Mouse (Mus musculus) embryonic facial prominence, embryonic 12.5 days (tissue): Measurements from ENCODE around the gene Rxra. TPM values are rescaled to one million over a fixed set of nuclear protein-coding genes. Genes with fewer than 3 reads are reported as not detected.
A peak's percentile ranks its signal among the peaks of the same experiment; 100 is the strongest.

Experiments used
- ATAC-seq: fragments of 200-750 bp; cut with Nextera tagmentation; 2 replicates; pipeline ENCODE4 v1.8.0; 2017; ENCODE audit not compliant: insufficient number of reproducible peaks, insufficient read depth, low FRiP score, low TSS enrichment
- H3K27ac ChIP-seq: fragments of 300-500 bp; sonication (generic); 2 replicates; pipeline ENCODE4 v1.5.1; 2016; ENCODE audit warnings: mild to moderate bottlenecking
- H3K27me3 ChIP-seq: fragments of 300-500 bp; sonication (generic); 2 replicates; pipeline ENCODE4 v1.6.1; 2016; ENCODE audit warnings: mild to moderate bottlenecking, moderate library complexity
- H3K36me3 ChIP-seq: fragments of 300-500 bp; sonication (generic); 2 replicates; pipeline ENCODE4 v1.6.1; 2016; ENCODE audit warnings: mild to moderate bottlenecking
- H3K4me1 ChIP-seq: fragments of 300-500 bp; sonication (generic); 2 replicates; pipeline ENCODE4 v1.6.1; 2016
- H3K4me2 ChIP-seq: fragments of 300-500 bp; sonication (generic); replicated peaks from 2 replicates; pipeline ENCODE4 v1.6.1; 2016; ENCODE audit warnings: mild to moderate bottlenecking, moderate library complexity
- H3K4me3 ChIP-seq: fragments of 300-500 bp; sonication (generic); 2 replicates; pipeline ENCODE4 v1.5.1; 2016; ENCODE audit warnings: mild to moderate bottlenecking
- H3K9ac ChIP-seq: fragments of 300-500 bp; sonication (generic); 2 replicates; pipeline ENCODE4 v1.6.1; 2016; ENCODE audit warnings: mild to moderate bottlenecking, moderate library complexity
- H3K9me3 ChIP-seq: fragments of 300-500 bp; sonication (generic); 2 replicates; pipeline ENCODE4 v1.6.1; 2016; ENCODE audit warnings: mild to moderate bottlenecking, moderate library complexity
- WGBS: fragments of 180-500 bp; shearing (Covaris S2); methylation state at CpG from one replicate; pipeline ENCODE4 v1.1.7; 2016; 5-methylcytosine and 5-hydroxymethylcytosine counted together
- polyA plus RNA-seq: library from polyadenylated mRNA; unstranded; fragments of >200 nt; fragmentation: Nextera tagmentation; extraction: Ambion mirVana; gene quantifications from 2 replicates; pipeline ENCODE4 v1.2.1, GENCODE M21; 2016

The Rxra gene
- polyA plus RNA-seq, result 14.7 and 15.9 TPM in 2 replicates

DNA sequence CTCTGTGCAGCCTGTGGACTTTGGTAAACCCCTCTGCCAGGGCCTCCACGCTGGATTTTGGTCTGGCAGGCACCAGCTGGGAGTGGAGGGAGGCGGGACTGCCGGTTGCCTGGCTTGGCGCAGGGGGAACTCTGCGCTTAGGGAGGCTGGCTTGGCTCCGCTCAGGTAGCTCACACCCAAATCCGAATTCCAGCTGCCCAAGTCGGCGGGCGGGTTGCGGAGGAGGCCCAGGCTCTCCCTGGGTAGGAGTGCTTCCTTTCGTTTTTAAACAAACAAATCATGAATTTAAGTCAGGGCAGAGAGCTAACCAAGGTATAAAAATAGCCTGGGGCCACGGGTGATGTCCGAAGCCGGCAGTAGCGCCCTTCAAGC lies at the start of gene Rxra:
TSS of gene Rxra (plus strand) at position 335 of the 372 bp plus-strand sequence.
- H3K4me1 ChIP-seq, result peaks cover 54% of the 10 kb centered on the region
- H3K27ac ChIP-seq, result peak within 1 kb of the TSS; percentile 99
- ATAC-seq, result peak; percentile 3
- 2% methylated on average over 16 of the region's 16 CpGs for WGBS
- no peaks in the 10 kb centered on the region for H3K27me3 ChIP-seq
- peak within 1 kb of the TSS; percentile 93 for H3K9ac ChIP-seq
- H3K4me2 ChIP-seq, result peak within 1 kb of the TSS; percentile 94
- no peaks in the 10 kb centered on the region for H3K36me3 ChIP-seq
- peak within 1 kb of the TSS; percentile 85 for H3K4me3 ChIP-seq
- H3K9me3 ChIP-seq, result no peaks in the 10 kb centered on the region

DNA sequence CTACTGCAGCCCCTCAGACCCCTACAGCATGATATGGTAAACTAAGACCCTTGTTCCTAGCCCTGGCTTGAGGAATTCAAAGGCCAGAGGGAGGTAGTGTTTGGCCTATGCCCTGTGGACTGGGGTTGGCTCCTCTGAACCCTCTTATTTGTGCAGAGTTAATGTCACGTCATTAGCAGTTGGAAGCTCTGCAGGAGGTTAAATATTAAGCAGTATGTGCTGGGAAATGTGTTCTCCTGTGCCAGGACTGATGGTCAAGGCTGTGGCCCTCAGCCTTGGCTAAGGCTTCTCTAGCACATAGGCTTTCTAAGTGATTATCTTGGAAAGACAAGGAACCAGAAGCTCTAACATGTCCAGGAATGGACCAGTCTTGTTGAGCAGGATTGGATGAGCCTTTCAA lies 49.6 kb upstream of the Rxra start:
- no peak overlapping the region for H3K4me2 ChIP-seq
- H3K4me1 ChIP-seq, result peaks cover 4% of the 10 kb centered on the region; the same call in 1 of the 2 replicates
- H3K4me3 ChIP-seq, result no peak overlapping the region
- H3K27me3 ChIP-seq, result no peaks in the 10 kb centered on the region
- no peaks in the 10 kb centered on the region for H3K36me3 ChIP-seq
- ATAC-seq, result no peak
- no peaks in the 10 kb centered on the region for H3K9me3 ChIP-seq
- no peak overlapping the region for H3K27ac ChIP-seq
- no peak overlapping the region for H3K9ac ChIP-seq
- 64% methylated on average over 1 of the region's 1 CpGs for WGBS

DNA sequence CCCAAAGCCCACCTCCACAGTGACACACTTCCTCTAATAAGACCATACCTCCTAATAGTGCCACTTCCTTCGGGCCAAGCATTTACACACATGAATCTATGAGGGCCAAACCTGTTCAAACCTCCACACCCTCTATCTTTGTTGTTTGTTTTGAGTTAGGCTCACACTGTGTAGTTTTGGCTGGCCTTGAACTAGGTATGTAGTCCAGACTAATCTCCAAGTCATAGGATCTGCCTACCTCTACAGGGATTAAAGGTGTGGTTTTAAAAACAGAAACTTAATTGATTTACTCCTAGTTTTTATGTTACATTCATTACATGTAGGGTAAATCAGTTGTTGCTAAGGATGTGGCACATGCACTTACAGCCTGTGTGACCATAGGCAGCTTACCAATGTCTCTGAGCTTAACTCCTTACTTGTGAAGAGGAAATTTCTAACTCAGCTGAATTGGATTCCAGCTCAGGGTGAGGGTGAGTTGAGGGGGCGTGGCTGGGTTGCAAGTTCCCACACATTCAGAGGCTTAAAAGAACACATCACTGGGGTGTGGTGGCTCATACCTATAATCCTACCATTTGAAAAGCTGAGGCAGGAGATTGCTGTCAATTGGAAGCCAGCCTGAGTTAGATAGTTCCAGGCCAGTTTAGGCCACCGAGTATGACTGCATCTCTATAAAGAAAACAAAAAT lies 45.5 kb upstream of the Rxra start:
- 89% methylated on average over 3 of the region's 3 CpGs for WGBS
- Histone ChIP-seq H3K9ac (no peak overlapping the region), H3K36me3 (no peaks in the 10 kb centered on the region)

DNA sequence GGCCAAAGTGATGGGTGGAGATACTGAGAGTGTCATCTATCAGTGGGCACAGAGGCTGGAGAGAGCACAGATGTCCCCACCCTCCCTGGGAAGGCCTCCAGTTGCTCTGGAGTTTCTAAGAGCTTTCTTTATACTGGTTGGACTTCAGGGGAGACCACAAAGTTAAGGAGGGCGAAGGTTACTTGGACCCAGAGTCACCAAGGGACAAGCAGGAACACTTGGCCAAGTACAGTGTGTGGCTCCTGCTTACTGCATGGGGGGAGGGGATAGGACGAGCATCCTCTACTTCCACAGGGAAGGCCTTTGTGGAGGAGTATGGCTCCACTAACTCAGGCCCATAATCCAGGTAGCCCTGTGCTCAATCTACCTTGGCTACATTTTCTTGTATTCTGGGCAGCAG lies 42.8 kb upstream of the Rxra start:
- no peaks in the 10 kb centered on the region for H3K9me3 ChIP-seq
- no peak overlapping the region for H3K4me2 ChIP-seq
- peaks cover 9% of the 10 kb centered on the region for H3K4me1 ChIP-seq
- no peaks in the 10 kb centered on the region for H3K27me3 ChIP-seq
- ATAC-seq, result no peak
- H3K4me3 ChIP-seq, result no peak overlapping the region
- no peak overlapping the region for H3K27ac ChIP-seq
- no peaks in the 10 kb centered on the region for H3K36me3 ChIP-seq
- no peak overlapping the region for H3K9ac ChIP-seq
- 74% methylated on average over 2 of the region's 2 CpGs for WGBS

More for the DNA sequence above, 45.5 kb upstream of the Rxra start:
- Histone ChIP-seq H3K9me3 (no peaks in the 10 kb centered on the region), H3K27ac (no peak overlapping the region), H3K4me3 (no peak overlapping the region), H3K27me3 (no peaks in the 10 kb centered on the region), H3K4me2 (no peak overlapping the region), H3K4me1 (peaks cover 9% of the 10 kb centered on the region)
- no peak for ATAC-seq

DNA sequence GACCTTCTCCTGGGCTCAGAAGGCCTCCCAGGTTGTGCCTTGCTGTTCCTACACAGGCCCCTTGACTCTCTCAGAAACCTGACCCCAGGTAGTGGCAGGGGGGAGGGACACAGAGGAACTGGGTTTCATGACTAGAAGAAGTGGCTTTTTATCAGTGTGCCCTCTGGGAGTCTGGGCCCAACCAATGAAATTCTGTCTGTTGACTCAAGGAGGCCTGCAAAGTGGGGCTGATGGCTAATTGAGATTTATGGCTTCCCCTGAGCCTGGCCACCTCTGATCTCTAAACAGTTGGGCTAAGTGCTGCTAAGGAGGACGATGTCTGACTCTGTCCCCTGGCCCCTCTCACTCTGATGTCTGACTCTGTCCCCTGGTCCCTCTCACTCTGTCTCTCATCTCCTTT lies 42.2 kb upstream of the Rxra start:
- Histone ChIP-seq H3K4me1 (peaks cover 9% of the 10 kb centered on the region), H3K4me3 (no peak overlapping the region), H3K9me3 (no peaks in the 10 kb centered on the region), H3K27me3 (no peaks in the 10 kb centered on the region), H3K36me3 (no peaks in the 10 kb centered on the region), H3K4me2 (no peak overlapping the region), H3K27ac (no peak overlapping the region), H3K9ac (no peak overlapping the region)
- no peak for ATAC-seq
- WGBS, result 40% methylated on average over 1 of the region's 1 CpGs

DNA sequence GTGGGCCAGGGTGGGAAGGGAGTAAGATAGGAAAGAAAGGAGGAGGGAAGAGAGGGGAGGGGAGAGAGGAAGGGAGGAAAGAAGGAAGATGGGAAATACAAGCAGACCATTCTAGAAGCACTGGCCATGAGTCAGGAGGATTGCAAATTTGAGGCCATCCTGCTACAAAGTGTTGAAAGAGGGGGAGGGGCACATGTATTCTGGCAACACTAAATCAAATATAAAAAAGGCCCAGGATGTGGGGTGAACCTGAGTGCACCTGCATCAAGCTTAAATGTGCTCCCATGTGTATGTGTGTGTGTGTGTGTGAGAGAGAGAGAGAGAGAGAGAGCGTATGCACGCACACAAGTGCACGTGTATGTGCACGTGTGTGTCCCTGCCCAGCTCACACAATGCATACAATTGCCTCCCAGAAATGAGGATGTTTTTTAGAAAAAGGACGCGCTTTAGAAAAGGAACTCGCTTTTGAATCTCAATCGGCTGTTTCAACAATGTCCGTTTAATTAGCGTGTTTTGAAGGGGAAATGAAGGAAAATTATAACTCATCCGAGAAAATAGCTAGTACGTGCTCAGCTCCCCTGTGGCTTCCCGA lies 41.0 kb upstream of the Rxra start:
- Histone ChIP-seq H3K4me3 (no peak overlapping the region), H3K27me3 (no peaks in the 10 kb centered on the region), H3K4me2 (no peak overlapping the region), H3K9ac (no peak overlapping the region), H3K9me3 (no peaks in the 10 kb centered on the region), H3K27ac (no peak overlapping the region), H3K4me1 (peaks cover 9% of the 10 kb centered on the region), H3K36me3 (no peaks in the 10 kb centered on the region)
- 73% methylated on average over 13 of the region's 13 CpGs for WGBS
- ATAC-seq, result no peak

DNA sequence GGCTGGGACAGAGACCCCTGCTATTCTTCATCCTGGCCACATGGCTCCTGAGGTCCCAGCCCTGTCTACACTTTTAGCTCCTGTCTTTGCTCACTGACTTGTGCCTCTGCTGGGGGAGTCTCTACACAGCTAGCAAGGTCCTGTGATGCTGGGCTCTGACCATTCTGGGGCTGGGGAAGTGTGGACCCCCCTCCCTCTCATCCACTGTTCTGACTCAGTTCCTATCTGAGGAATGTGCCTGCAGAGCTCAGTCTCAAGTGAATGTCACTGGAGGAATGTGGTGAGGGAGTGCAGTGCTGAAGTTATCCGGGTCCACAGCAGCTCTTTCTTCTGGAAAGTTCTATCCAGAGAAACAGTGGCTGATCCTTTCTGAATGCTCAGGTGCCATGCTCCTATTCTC lies 39.4 kb upstream of the Rxra start:
- 58% methylated on average over 1 of the region's 1 CpGs for WGBS
- H3K4me1 ChIP-seq, result peaks cover 9% of the 10 kb centered on the region
- H3K27me3 ChIP-seq, result no peaks in the 10 kb centered on the region

DNA sequence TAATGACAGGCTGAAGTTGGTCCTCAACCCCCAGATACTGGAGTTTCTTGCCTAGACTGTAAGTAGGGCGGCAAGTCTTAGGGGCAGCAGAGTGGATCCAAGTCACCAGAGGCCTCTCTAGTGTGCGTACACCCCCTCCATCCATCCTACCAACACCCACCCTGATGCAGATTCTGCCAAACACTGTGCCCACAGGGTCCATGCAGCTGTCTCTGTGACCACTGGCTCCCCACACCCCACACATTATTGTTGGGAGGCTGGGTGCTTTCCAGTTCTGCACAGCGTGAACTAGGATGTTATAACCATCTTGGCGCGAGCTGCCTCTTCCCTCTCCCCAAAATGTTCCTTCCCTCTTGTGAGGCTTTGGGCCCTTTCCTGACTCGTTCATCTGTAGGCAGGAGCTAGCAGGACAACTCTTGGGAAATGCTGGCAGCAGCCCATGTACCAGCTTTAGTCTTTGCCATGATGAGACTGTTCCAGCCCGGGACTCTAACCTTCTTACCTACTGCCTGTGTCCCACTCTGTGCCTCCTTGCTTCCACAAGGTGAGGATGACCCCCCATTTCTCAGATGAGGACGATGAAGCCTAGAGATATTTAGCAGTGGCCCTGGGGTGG lies 38.9 kb upstream of the Rxra start:
- Histone ChIP-seq H3K4me1 (peaks cover 9% of the 10 kb centered on the region), H3K4me2 (no peak overlapping the region), H3K27ac (no peak overlapping the region), H3K4me3 (no peak overlapping the region), H3K9me3 (no peaks in the 10 kb centered on the region), H3K9ac (no peak overlapping the region), H3K36me3 (no peaks in the 10 kb centered on the region), H3K27me3 (no peaks in the 10 kb centered on the region)
- no peak for ATAC-seq
- 92% methylated on average over 8 of the region's 8 CpGs for WGBS

More for the DNA sequence above, 39.4 kb upstream of the Rxra start:
- H3K27ac ChIP-seq, result no peak overlapping the region
- no peaks in the 10 kb centered on the region for H3K36me3 ChIP-seq
- no peak overlapping the region; the same call in 1 of the 2 replicates for H3K9ac ChIP-seq
- H3K9me3 ChIP-seq, result no peaks in the 10 kb centered on the region
- no peak overlapping the region for H3K4me3 ChIP-seq
- ATAC-seq, result no peak
- no peak overlapping the region for H3K4me2 ChIP-seq

DNA sequence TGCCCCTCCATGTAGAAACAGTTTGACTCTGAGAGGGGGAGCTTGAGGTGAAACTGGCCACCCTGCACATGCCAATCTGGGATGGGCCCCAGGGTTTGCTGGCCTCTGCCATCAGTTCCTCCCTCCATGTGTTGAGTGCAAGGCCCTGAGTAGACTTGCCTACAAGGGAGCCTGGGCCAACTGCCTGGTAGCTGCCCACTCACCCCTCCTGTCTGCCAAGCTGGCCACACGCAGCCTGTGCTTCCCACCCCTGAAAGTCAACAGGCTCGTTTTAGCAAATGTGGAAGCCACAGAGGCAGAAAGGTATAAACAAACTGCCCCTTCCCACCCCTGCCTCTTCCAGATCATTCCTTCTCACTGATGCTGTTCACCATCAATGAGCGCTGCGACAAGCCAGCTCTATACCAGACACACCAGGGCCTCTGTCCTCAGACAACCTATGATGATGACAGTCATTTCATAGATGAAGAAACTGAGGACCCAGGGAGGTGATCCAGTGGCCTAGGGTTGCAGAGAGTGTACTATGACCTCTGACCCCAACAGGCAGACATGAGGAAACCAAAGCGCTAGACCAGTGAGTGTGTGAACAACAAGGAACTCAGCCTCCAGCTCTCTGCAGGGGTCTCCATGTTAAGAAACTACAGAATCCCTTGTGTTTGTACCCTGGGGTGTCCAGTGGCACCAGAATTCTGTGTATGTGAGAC lies 36.5 kb upstream of the Rxra start:
- Histone ChIP-seq H3K9me3 (no peaks in the 10 kb centered on the region), H3K4me1 (peaks cover 2% of the 10 kb centered on the region; the same call in 1 of the 2 replicates), H3K27me3 (no peaks in the 10 kb centered on the region), H3K36me3 (no peaks in the 10 kb centered on the region), H3K4me2 (no peak overlapping the region), H3K4me3 (no peak overlapping the region), H3K27ac (no peak overlapping the region), H3K9ac (no peak overlapping the region)
- 83% methylated on average over 5 of the region's 5 CpGs for WGBS
- no peak for ATAC-seq

DNA sequence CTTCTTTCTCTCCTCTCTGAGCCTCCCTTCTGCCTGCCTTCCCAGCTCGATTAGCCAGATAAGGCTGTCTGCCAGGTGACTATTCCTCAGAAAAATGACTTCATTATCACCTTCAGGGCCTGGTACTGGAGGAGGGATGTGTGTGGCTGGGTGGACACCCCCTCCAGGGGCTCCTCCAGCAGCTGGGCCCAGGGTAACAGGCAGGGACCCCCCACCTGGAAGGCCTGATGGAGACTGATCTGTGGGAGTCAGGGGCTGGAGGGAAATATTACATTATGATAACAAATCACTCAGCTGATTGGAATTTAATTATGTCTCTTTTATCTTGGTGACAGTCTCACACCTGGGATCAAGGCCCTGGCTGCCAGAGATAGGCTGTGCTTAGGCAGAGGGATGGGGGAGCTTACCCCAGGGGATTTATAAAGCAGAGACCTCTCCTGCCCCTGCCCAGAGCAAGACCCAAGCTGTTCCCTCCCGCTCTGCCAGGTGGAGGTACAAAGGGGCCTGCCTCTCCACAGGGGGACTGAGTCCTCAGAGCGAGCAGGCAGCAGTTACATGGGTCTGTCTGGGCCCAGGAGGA lies 35.2 kb upstream of the Rxra start:
- Histone ChIP-seq H3K4me3 (no peak overlapping the region), H3K9ac (no peak overlapping the region), H3K9me3 (no peaks in the 10 kb centered on the region), H3K4me1 (peaks cover 3% of the 10 kb centered on the region; the same call in 1 of the 2 replicates), H3K27me3 (no peaks in the 10 kb centered on the region), H3K27ac (no peak overlapping the region), H3K4me2 (no peak overlapping the region), H3K36me3 (no peaks in the 10 kb centered on the region)
- 45% methylated on average over 3 of the region's 3 CpGs for WGBS
- ATAC-seq, result no peak

DNA sequence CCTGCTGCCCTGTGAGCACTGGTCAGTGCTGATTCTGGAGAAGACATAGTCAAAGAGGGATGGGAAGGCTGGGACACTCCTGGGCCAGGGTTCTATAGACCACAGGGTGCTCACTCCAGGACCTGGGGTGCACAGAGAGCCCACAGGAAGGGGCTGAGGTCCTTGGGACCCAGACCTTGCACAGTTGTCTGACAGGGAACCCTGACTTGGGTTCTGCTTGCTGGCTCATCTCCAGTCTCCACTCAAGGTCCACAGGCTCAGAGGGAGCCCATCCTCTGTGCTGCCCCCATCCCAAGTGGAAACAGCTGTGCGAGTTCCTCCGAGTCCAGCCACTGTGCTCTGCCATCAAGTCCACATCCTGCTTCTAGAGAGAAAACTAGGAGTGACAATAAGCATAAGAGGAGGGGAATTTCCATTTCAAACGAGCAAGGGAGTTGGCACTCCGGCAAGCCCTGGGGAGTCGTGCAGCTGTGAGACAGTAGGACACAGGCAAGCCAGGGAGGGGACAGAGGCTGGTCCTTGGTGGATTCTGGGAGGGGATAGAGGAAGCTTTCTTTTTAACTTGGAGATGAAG lies 31.6 kb upstream of the Rxra start:
- no peak overlapping the region for H3K27ac ChIP-seq

More for the DNA sequence above, 31.6 kb upstream of the Rxra start:
- Histone ChIP-seq H3K4me2 (no peak overlapping the region), H3K9me3 (no peaks in the 10 kb centered on the region), H3K4me1 (peaks cover 3% of the 10 kb centered on the region; the same call in 1 of the 2 replicates), H3K4me3 (no peak overlapping the region), H3K9ac (no peak overlapping the region), H3K36me3 (no peaks in the 10 kb centered on the region), H3K27me3 (no peaks in the 10 kb centered on the region)
- WGBS, result 34% methylated on average over 5 of the region's 5 CpGs
- no peak for ATAC-seq
